Mouse (Mus musculus) stomach, postnatal 0 days (tissue): ENCODE measurements around the gene Fam104a.

Experiments used
- CTCF ChIP-seq: IDR thresholded peaks from 2 replicates; pipeline ENCODE4 v1.5.1; 2016; ENCODE audit warnings: antibody characterized with exemption, low read depth, mild to moderate bottlenecking, moderate library complexity
- EP300 ChIP-seq: optimal IDR thresholded peaks from 2 replicates; pipeline ENCODE3; 2016; ENCODE audit warnings: antibody characterized with exemption

GRCm38 (mm10) chr11:113658763-113659162 lies 25.2 kb downstream of the Fam104a start:
- TF ChIP-seq CTCF, result no peak
- TF ChIP-seq EP300, result no peak
